Mouse (Mus musculus): Measurements from ENCODE around the gene Cc2d2b. TPM values are rescaled to one million over a fixed set of nuclear protein-coding genes. Genes with fewer than 3 reads are reported as not detected.

The Cc2d2b gene
- polyA plus RNA-seq, 1 experiment: not detected

DNA sequence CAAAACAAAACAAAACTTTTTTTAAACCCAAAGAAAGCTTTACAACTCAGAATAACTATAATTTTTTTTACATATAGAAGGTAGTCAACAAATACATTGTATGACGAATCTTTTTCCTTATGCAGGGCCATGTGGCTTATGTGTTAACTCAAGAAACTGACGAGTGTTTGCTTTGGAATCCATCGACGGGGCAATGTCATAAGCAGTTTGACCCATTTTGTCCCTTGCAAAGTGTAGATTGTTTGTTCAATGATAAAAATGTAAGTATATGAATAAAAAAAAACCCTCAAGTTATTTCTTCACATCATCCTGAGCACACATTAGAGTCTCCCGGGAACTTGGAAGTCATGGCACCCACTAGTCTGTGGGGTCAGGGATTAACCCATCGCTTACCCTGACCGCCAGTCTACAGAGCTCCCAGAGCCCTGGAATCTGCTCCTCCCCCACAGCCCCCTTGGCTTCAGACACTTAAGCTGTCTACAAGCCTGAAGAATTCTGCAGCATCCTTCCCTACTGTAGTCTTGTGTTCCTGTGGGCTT lies 67.2 kb downstream of the Cc2d2b start:
- H3K79me2 ChIP-seq (ENCODE audit: control insufficient read depth, insufficient read depth): no peaks in the 10 kb centered on the region
- no peak overlapping the region for H3K4me3 ChIP-seq (ENCODE audit: insufficient read depth, poor library complexity, severe bottlenecking)
- TF ChIP-seq USF1 (IDR thresholded peaks at IDR 0.05; ENCODE audit: low read depth) (no peak), CTCF (IDR thresholded peaks at IDR 0.05; ENCODE audit: control insufficient read depth, insufficient read depth, insufficient read length) (no peak), MYOD1 (IDR thresholded peaks at IDR 0.05; ENCODE audit: control insufficient read depth, insufficient read length, low read depth) (no peak), MAX (IDR thresholded peaks at IDR 0.05) (no peak), MYOG (IDR thresholded peaks at IDR 0.05; ENCODE audit: control insufficient read depth, extremely low read depth, insufficient read length) (no peak), FOSL1 (IDR thresholded peaks at IDR 0.05; ENCODE audit: insufficient read depth, low read length, poor library complexity, severe bottlenecking) (no peak), CEBPB (IDR thresholded peaks at IDR 0.05; ENCODE audit: low read depth) (no peak)
- H3ac ChIP-seq (ENCODE audit: control insufficient read depth, insufficient read length, low read depth): no peak overlapping the region
- H3K79me3 ChIP-seq (ENCODE audit: low read depth): no peaks in the 10 kb centered on the region
- H3K36me3 ChIP-seq (ENCODE audit: control insufficient read depth, insufficient read depth): no peaks in the 10 kb centered on the region
- peaks cover 3% of the 10 kb centered on the region for H3K27me3 ChIP-seq (ENCODE audit: control insufficient read depth, insufficient read depth, insufficient read length)

DNA sequence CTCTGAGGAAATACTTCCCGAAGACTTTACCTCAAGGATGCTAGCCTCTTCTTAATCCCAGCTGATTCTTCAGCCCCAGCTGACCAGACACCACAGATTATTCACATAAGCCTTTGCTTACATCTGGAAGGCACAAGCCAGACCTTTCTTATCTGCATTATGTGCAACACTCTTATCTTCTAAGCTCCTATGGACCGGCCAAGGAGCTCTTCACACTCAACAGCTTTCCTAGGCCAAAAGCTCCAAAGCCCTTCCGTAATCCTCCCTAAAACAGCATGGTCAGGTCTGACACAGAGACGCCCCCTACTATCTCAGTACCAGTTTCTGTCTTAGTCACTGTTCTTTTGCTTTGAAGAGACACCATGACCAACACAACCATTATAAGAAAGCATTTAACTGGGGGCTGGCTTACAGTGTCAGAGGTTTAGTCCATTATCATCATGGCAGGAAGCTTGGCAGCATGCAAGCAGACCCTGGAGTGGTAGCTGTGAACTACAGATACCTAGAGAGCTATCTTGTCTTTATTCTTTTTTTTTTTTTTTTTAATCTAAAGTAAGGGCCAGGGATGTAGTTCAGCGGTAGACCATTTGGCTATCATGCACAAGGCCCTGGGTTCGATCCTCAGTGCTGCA lies 69.5 kb downstream of the Cc2d2b start:
- no peaks in the 10 kb centered on the region for H3K79me2 ChIP-seq (ENCODE audit: control insufficient read depth, insufficient read depth)
- H3K4me3 ChIP-seq (ENCODE audit: insufficient read depth, poor library complexity, severe bottlenecking): no peak overlapping the region
- H3ac ChIP-seq (ENCODE audit: control insufficient read depth, insufficient read length, low read depth): no peak overlapping the region
- TF ChIP-seq USF1 (IDR thresholded peaks at IDR 0.05; ENCODE audit: low read depth) (no peak), CTCF (IDR thresholded peaks at IDR 0.05; ENCODE audit: control insufficient read depth, insufficient read depth, insufficient read length) (no peak), MAX (IDR thresholded peaks at IDR 0.05) (no peak), MYOD1 (IDR thresholded peaks at IDR 0.05; ENCODE audit: control insufficient read depth, insufficient read length, low read depth) (no peak), FOSL1 (IDR thresholded peaks at IDR 0.05; ENCODE audit: insufficient read depth, low read length, poor library complexity, severe bottlenecking) (no peak), CEBPB (IDR thresholded peaks at IDR 0.05; ENCODE audit: low read depth) (no peak), MYOG (IDR thresholded peaks at IDR 0.05; ENCODE audit: control insufficient read depth, extremely low read depth, insufficient read length) (no peak)
- peaks cover 3% of the 10 kb centered on the region for H3K27me3 ChIP-seq (ENCODE audit: control insufficient read depth, insufficient read depth, insufficient read length)
- H3K36me3 ChIP-seq (ENCODE audit: control insufficient read depth, insufficient read depth): no peaks in the 10 kb centered on the region
- H3K79me3 ChIP-seq (ENCODE audit: low read depth): no peaks in the 10 kb centered on the region

DNA sequence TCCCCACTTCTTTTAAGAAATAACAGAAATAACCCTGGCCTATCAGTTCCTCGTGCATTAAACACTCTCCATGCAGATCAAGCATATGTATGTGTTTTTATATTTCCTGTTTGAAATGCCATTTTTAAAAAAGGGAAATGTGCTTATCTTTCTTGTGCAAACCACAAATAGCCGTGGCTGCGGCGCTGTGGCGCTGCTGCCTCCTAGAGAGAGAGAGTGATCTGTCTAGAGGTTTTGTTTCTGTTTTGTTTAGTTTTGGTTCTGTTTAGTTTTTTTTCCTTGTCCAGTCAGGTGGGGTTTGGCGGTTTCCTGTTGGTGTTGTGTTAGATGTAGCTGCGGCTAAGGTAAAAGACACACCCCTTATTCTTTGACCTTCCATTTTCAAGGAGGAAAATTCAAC lies 70.2 kb downstream of the Cc2d2b start:
- H3K79me2 ChIP-seq (ENCODE audit: control insufficient read depth, insufficient read depth): no peaks in the 10 kb centered on the region
- H3K4me3 ChIP-seq (ENCODE audit: insufficient read depth, poor library complexity, severe bottlenecking): no peak overlapping the region
- no peaks in the 10 kb centered on the region for H3K79me3 ChIP-seq (ENCODE audit: low read depth)
- peaks cover 3% of the 10 kb centered on the region for H3K27me3 ChIP-seq (ENCODE audit: control insufficient read depth, insufficient read depth, insufficient read length)
- H3ac ChIP-seq (ENCODE audit: control insufficient read depth, insufficient read length, low read depth): no peak overlapping the region
- TF ChIP-seq MYOD1 (IDR thresholded peaks at IDR 0.05; ENCODE audit: control insufficient read depth, insufficient read length, low read depth) (no peak), CEBPB (IDR thresholded peaks at IDR 0.05; ENCODE audit: low read depth) (no peak), MYOG (IDR thresholded peaks at IDR 0.05; ENCODE audit: control insufficient read depth, extremely low read depth, insufficient read length) (no peak), CTCF (IDR thresholded peaks at IDR 0.05; ENCODE audit: control insufficient read depth, insufficient read depth, insufficient read length) (no peak), USF1 (IDR thresholded peaks at IDR 0.05; ENCODE audit: low read depth) (no peak), FOSL1 (IDR thresholded peaks at IDR 0.05; ENCODE audit: insufficient read depth, low read length, poor library complexity, severe bottlenecking) (no peak), MAX (IDR thresholded peaks at IDR 0.05) (no peak)
- H3K36me3 ChIP-seq (ENCODE audit: control insufficient read depth, insufficient read depth): no peaks in the 10 kb centered on the region

DNA sequence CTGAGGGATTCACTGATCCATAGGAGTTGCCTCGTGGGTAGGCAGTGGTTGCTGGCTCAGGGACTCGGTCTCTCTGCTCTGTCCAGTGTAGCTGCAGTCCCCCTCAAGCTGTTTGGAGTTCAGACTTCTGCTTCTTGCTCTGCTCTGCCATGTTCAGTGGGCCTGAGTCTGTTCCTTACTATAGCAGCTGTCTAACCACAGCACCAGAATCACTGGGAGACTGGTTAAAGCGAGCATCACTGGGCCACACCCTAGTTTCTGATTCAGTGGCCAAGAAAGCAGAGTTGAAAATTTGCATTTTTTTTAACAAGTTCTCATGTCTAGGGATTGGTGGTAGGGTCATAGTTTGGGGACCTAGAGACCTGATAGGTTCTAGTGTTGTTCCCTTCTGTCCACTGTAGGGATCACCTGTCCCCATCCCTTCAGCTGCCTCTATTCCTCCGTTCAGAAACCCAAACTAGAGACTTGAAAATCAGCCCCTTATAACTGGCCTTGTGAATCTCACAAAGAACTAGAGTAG lies 72.8 kb downstream of the Cc2d2b start:
- TF ChIP-seq USF1 (IDR thresholded peaks at IDR 0.05; ENCODE audit: low read depth): no peak
- no peak for TF ChIP-seq CTCF (IDR thresholded peaks at IDR 0.05; ENCODE audit: control insufficient read depth, insufficient read depth, insufficient read length)
- TF ChIP-seq MAX (IDR thresholded peaks at IDR 0.05): no peak
- TF ChIP-seq CEBPB (IDR thresholded peaks at IDR 0.05; ENCODE audit: low read depth): no peak
- TF ChIP-seq FOSL1 (IDR thresholded peaks at IDR 0.05; ENCODE audit: insufficient read depth, low read length, poor library complexity, severe bottlenecking): no peak
- TF ChIP-seq MYOG (IDR thresholded peaks at IDR 0.05; ENCODE audit: control insufficient read depth, extremely low read depth, insufficient read length): no peak
- TF ChIP-seq MYOD1 (IDR thresholded peaks at IDR 0.05; ENCODE audit: control insufficient read depth, insufficient read length, low read depth): no peak
- Histone ChIP-seq H3K79me2 (ENCODE audit: control insufficient read depth, insufficient read depth) (no peaks in the 10 kb centered on the region), H3K36me3 (ENCODE audit: control insufficient read depth, insufficient read depth) (no peaks in the 10 kb centered on the region), H3K4me3 (ENCODE audit: insufficient read depth, poor library complexity, severe bottlenecking) (no peak overlapping the region), H3K79me3 (ENCODE audit: low read depth) (no peaks in the 10 kb centered on the region), H3ac (ENCODE audit: control insufficient read depth, insufficient read length, low read depth) (no peak overlapping the region), H3K27me3 (ENCODE audit: control insufficient read depth, insufficient read depth, insufficient read length) (peaks cover 8% of the 10 kb centered on the region)

DNA sequence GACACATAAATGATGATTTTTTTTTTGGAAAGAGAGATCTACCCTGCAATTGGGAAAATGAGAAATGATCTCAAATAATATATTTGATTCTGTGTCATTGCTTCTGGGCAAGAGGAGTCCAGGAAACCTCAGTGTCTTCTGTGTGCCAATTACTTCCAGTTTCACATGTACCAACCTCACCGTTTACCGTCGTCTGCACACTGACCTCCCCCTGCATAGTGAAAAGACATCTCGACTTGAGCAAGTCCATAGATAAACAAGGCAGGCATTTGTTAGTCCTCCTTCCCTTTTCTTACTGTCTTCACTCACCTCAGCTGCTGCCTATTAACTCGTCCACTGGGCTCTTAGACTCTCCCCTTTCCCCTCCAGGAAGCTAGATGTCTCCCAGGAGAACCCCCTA lies 77.1 kb downstream of the Cc2d2b start:
- no peaks in the 10 kb centered on the region for H3K36me3 ChIP-seq (ENCODE audit: control insufficient read depth, insufficient read depth)
- H3K79me2 ChIP-seq (ENCODE audit: control insufficient read depth, insufficient read depth): no peaks in the 10 kb centered on the region
- no peak overlapping the region for H3K4me3 ChIP-seq (ENCODE audit: insufficient read depth, poor library complexity, severe bottlenecking)
- no peaks in the 10 kb centered on the region for H3K79me3 ChIP-seq (ENCODE audit: low read depth)
- TF ChIP-seq MYOD1 (IDR thresholded peaks at IDR 0.05; ENCODE audit: control insufficient read depth, insufficient read length, low read depth) (no peak), CEBPB (IDR thresholded peaks at IDR 0.05; ENCODE audit: low read depth) (no peak), MYOG (IDR thresholded peaks at IDR 0.05; ENCODE audit: control insufficient read depth, extremely low read depth, insufficient read length) (no peak), FOSL1 (IDR thresholded peaks at IDR 0.05; ENCODE audit: insufficient read depth, low read length, poor library complexity, severe bottlenecking) (no peak), USF1 (IDR thresholded peaks at IDR 0.05; ENCODE audit: low read depth) (no peak), MAX (IDR thresholded peaks at IDR 0.05) (no peak), CTCF (IDR thresholded peaks at IDR 0.05; ENCODE audit: control insufficient read depth, insufficient read depth, insufficient read length) (no peak)
- peaks cover 22% of the 10 kb centered on the region for H3K27me3 ChIP-seq (ENCODE audit: control insufficient read depth, insufficient read depth, insufficient read length)
- H3ac ChIP-seq (ENCODE audit: control insufficient read depth, insufficient read length, low read depth): no peak overlapping the region
